Mouse (Mus musculus) 416B (cell line): Measurements from ENCODE around the gene Cass4.

Experiments
- DNase-seq: peaks from one replicate; pipeline ENCODE4 v3.0.0; 2011; ENCODE audit warnings: low read depth

Gene Cass4

DNA sequence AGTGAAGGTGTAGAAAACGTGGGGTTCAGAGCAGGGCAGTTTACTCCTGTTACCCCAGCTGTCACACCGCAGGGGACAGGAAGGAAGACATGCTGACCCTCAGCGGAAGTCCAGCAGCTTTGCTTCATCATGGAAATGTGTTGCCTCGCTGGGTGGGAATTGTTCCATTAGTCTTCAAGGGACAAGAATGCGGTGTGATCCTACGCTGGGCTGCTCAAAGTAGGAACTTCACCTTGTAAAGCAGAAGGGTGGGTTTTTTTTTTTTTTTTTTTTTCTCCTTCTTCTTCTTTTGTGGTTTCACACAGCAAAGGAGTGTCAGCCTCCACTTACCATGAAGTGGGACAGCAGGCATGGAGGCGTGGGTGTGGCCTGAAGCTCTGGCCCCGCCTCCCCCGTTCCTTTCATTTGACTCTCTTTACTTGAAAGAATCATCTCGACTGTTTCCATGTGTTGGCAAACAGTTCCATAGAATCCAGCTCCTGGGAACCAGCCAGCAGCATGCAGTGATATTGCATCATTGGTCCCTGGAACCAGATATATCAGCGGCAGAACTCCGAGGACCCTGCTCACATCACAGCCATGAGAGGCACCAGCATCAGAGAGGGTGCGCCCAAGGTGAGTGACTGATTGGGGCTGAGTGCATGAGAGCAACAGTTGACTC lies at the start of gene Cass4:
Gene Cass4 (plus strand): TSS at position 404 of the 661 bp plus-strand sequence.
- DNase-seq: peak; percentile 53

DNA sequence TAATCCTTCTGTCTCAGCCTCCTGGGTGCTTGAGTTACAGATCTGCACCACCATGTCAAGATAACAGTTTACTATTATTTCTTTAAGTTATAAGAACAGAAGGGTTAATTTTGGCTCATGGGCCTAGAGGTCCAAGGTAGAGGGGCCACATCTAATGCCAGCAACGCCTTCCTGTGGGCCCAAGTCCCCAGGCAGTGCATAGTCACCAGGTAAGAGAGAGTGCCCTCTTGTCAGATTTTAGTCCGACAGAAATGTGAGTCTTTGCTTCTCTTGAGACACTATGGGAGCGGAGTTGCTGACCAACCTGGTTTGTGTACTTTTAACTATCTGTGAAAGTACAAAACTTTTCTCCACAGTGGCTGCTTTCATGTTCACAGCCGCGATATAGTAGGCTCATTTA lies 48.9 kb upstream of the Cass4 start:
- DNase-seq: no peak

DNA sequence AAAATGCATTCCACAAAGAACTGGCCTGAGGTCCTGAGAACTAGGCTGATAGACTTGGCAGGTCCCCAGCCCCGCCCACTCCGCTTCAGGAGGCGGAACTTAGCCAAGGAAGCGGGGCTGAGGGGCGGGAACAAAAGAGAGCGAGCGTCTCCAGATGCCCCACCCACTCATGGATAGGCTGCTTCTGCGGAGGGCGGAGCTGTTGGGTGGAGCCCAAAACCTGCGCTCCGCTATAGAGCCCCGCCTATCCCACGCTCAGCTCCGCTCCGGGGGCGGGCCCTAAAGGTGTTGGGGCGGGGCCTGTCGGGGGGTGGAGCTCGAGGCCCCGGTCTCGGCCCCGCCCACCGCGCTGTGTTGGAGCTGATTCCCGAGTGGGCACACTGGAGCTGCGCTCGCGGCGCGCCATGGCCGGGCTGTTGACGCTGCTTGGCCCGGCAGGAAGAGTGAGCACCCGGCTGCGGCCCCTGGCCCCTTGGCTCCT lies 48.3 kb upstream of the Cass4 start, which contains the start of gene Fam210b:
Gene Fam210b (plus strand): TSS at position 308 of the 481 bp plus-strand sequence.
- peak; percentile 95 for DNase-seq

DNA sequence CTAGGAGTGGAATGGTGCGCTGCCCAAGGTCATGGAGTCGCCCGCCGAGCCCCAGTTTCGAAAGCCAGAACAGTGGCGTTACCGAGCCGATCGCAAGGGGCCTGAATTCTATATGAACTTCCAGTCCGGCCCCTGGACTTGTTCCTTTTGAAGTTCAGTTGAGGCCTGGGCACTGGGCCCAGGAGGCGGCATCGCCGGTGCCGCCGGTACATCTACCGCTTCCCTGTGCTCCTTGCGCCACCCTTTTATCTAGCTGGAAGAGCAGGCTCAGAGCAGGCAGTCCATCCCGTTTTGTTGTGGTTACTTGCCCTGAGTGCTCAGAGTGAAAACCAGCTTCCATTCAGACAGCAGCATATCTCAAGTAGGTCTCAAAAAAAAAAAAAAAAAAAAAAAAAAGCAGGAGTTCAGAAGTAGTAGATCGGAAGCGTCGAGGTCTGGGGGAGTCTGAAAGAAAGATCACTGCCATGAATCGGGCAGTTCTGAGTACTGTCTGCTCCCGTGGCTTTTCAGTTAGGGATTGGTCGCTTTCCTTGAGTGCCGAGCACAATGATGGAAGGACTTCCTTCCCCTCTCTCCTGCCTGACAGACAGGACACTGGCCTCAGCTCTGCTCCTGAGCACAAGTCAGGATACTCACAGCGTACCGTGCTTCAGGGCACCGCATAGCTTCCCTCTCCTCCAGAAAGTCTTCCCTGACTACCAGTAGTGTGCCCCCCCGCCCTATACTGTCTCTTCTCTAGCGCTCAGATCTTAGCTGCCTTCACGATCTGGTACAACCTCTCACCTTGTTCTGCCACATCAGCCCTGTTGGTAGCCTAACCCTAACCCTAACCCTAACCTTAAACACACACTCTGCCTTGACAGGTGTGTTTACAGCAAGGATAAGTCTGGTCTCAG lies 47.3 kb upstream of the Cass4 start:
- peak; percentile 42 for DNase-seq

DNA sequence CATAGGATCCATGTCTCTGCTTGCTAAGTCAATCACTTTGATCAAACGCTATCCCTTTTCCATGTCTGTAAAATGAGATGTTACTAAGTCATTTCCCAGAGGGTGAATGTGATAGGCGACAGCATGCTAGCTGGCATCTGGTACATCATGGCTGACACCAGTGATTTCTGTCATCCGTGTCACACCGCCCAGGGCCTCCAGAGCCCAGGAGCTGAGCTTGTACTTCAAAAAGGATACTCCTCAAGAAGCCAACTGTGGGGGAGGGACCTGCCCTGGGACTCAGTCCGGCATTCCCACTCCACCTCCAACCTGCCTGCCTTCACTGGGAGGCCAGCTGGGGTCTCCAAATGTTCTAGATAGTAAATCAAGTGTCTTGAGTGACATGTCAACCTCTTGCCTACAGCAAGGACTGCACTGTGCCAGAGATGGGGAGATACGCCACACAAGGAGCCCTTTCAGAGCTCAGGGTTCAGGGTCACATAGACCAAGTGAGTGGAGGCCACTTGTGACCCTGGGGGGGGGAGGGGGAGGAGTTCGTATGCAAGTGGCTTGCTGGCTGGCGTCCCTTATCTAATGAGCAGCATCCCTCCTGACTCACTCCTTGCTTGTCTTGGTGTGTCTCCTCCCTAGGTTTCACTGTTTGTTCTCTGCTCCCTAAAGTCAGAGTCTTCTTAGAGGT lies 46.5 kb upstream of the Cass4 start:
- DNase-seq: no peak

DNA sequence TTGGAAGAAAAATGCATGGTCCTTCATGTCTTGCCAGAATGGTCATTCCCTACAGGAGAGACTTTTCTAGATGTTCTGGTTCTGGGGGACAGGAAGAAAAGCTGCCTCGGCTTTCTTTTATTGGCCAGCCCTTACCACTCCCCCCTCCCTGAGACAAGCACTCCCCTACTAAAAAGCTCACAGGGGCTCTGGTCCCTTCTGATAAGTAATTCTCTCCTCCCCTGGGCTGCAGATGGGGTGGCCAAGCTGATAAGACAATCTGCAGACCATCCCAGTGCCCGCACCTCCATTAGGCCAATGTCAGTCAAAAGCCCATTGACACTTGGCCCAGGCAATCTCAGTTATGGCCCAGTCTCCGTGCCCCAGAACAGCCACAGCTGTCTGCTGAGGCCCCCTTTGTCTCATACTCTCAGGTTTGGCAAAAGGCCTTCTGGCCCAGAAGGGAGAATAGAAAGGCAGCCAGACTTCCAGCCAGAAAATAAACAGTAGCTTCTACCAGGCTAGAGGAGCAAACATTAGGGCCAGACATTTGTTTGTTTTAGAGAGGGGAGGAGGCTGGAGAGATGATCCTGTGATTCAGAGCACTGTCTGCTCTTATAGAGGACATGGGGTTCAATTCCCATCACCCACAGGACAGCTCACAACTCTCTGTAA lies 45.2 kb upstream of the Cass4 start:
- DNase-seq: no peak

DNA sequence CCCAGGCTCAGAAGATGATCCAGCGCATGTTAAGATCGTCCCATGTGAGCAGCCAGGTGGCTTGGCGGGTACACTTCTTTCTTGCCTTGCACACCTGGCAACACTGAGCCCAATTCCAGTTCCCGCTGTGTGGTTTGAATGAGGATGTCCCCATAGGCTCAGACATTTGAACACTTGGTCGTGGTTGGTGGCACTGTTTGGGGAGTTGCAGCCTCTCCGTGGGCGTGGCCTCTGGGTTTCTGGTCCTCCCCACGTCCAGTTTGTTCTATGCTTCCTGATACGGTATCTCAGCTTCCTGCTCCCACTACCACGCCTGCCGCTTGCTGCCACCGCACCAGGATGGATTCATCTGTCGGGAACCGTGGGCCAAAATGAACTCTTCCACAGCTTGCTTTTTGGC lies 43.8 kb upstream of the Cass4 start:
- no peak for DNase-seq

DNA sequence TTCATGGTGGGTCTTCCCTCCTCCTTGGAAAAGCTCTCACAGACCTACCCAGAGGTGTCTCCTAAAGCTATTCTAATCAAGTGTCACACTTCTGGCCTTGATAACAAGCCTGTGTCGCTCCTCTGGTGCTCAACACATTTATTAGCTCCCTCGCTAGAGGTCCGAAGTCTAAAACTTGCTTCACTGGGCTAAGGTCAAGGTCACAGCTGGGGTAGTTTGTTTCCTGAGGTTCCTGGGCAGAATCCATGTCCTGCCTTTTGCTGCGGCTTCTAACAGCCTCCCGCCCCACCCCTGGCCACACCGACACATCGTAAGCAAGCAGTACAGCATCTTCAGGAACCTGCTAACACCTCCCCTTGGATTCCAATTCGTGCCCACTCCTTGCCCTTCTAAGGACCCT lies 42.8 kb upstream of the Cass4 start:
- no peak for DNase-seq

DNA sequence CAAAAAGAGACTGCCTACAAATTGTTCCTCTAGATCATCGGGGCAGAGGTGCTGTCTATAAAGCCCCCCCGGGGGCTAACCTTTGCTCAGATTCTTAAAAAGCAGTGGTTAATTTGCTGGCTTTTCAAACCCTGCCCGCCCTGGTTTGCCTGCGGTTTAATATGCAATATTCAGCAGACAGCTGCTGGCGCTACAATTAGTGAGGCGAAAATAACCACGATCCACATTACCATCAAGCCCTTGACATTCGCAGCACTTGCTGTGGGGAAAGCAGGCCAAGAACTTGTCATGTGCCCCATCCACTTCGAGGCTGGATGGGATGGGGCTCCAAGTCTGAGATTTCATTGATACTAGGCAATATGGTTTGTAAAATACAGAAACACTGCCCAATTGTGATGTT lies 40.4 kb upstream of the Cass4 start:
- DNase-seq: no peak

DNA sequence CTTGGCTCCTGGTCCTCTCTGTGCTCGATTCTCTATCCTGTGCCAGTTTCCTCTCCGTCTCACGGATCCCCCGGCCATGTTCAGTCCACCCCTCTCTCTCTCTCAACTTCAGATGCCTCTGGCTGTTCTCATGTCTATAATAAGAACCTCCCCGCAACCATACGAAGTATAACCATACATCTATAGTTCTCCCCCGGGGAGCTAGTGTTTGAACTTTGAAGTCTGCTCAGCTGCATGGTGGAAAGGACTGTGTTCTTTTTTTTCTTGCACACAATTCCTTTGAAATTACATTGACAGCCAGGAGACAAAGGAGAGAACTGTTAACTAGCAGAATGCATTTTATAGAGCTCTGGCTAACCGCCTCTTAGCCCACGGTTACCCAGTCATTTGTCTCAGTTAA lies 38.8 kb upstream of the Cass4 start:
- no peak for DNase-seq

DNA sequence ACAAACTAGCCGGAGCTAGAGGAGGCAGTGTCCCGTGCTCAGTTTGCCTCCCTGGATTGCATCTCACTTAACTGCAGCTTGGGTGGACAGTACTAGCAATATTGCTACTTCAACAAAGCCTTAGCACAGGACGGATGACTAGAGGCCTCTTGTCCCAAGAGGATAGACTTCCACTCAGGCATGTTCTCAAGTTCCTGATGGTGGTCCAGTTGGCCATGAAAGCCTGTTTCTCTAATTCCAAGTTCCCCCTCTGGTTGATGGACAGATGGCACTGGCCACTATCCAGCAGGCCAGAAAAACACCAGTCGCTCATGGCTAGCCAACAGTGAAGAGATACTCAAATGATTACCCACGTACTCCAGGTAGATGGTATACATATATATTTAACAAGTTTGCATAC lies 37.8 kb upstream of the Cass4 start:
- no peak for DNase-seq

DNA sequence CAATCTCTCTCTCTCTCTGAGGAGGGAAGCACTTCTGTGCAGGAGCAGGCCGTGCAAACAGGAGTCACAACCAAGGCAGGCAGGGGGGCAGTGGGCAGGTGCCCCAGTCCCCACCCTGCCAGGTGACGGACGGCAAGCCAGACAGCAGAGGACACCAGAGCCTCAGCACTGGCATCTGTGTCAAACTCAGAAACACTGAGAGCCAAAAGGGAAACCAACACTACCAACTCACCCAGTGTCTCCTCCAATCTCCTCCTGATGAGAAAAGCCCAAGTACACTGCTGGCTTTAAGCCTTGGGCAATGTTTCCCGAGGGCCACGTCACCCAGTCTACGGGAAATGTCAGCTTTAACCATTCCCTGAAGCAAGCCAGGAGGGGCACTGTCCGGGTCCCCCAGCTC lies 30.4 kb upstream of the Cass4 start:
- no peak for DNase-seq

DNA sequence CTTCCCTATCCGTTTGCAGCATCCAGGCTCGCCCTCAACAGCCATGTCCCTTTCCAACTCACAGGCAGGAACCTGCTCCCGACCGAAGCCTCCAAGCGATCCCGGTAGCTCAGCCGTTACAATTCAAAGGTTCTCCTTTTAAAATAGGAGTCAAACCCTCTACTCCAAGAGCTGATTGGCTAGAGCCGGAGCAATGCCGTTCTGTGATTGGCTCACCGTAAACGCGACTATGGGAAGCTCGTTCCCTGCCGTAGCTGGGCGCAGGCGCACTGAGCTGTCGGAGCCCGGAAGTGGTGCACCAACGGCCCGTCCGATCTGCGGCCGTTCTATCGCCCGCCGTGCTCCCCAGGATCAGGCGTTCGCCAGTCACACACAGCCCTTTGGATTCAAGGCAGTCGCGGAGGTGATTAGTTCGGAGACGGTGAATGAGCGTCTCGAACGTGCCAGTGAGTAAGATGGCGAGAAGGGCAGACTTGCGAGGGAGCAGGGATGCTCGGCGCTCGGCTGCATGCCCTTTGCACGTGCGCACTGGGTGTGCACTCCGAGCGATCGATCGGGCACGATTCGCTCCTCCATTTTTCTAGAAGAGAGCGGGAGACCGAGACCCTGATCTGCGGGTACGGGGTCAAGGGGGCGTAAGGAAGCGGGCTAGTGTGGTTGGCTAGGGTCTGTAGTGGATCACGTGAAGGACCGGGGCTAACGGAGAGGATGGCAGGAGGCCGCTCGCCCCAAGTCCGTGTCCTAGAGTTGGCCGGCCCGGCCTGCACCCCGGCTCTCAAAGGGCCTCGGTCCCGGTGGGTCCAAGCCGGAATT lies 23.0 kb upstream of the Cass4 start, which contains the start of the genes Aurka and Cstf1:
Gene Aurka (minus strand): TSS at position 125 of the 813 bp plus-strand sequence.
Gene Cstf1 (plus strand): TSS at position 271 of the 813 bp plus-strand sequence.
- peak; percentile 98 for DNase-seq

DNA sequence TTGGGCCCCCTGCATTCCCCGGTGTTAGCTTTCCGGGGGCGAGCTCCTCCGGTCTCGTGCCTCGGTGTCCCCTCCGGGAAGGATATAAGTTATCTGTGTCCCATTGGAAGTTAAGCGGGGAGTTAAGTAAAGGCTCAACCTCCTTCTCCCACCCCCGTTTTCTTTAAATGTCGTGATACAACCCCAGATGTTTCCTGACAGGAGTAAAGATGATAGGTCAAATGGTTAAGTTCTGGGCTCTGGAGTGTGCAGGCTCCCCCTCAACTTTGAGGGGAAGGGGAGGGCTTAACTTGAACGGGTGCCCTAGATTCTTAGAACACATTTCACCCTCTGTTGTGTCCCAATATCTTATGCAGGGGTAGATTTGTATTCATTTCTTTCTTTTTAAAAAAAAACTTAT lies 22.3 kb upstream of the Cass4 start:
- DNase-seq: peak; percentile 41

DNA sequence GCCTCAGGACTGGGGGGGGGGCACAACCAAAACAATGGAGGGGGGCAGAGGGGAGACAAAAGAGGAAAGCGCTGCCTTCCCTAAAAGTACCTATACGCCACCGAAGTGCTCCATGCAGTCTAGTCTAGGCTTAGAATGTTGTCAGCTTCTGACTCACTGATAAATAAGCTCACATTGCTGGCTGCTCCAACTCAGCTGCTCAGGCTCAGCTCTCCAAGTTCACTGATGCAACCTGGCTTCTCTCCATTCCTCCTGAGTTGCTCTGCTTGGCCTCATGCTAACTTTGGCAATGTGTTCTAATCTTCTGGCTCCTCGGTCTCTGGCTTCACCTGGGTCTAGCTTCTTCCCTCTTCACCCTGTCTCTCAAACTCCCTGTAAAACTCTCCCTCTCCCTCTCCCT lies 17.0 kb upstream of the Cass4 start:
- DNase-seq: no peak

DNA sequence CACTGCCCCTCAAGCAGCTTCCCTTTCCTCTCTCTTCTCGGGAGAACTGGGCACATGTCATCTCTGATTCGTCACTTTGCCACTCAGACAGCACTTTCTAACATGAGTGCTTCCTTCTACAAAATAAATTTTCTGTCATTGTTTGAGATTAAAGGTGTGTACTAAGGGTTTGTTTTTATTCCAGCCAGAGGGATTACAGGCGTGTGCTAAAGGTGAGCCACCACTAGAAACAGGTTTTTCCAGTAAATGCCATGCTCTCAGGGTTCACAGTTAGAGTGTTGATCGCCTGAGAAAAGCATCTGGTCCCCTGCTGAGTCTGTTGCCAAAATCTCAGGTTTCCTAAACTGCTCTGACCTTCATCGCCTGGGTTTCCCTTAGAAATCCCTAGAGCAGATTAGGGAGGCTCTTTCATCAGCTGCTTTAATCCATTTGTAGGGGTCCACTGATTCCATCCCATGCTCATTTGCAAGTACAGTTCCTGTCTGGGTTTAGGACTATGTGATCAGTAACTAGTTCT lies 16.5 kb upstream of the Cass4 start:
- no peak for DNase-seq

DNA sequence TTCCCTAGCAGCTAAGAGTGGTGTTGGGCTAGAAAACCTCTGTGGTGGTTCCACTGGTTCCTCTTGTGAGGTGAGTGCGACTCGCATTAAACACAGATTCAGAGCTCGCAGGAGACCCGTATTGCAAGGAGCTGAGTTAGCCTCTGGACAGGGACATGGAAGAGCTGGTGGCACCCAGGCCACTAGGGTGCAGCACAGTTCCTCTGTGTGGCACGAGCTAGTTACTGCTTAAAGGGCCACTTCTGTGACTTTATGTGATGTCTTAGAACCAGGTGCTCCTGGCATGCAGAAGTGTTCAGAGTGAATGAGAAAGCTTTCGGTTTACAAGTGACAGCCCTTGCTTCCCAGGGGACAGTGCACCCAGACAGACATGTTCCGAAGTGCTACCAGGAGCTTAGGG lies 15.3 kb upstream of the Cass4 start:
- DNase-seq: peak; percentile 69

DNA sequence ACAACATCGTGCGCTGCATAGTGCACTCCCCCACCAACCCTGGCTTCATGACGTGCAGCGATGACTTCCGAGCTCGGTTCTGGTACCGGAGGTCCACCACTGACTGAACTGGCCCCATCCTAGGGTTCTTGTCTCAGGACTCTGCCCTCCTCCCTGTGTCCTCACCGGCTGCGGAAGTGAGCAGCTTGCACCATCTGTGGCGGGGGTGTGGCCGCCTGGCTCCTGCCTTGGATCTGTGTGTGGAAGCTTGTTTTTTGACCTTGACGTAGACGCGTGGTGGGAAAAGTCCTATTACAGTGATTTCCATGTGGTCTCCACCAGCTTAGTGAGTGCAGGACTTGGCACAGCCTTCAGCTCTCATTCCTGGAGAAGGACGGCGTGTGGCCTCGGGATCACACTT lies 13.1 kb upstream of the Cass4 start:
- DNase-seq: no peak

DNA sequence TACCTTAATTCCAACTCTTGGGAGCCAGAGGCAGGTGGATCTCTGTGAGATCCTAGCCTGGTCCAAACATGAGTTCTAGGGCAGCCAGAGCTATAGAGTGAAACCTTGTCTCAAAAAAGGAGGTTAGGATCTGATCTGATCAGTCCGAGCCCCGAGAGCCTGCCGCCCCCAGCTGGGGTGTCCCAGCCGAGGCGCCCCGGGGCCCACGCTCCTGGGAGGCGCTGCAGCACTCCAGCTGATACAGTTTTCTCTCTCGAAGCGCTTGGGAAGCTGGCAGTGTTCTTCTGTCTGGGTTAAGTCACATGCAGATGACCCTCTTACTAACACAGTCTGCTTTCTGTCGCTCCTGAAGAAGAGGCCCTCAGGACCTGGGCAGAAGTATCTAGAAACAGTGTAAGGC lies 12.3 kb upstream of the Cass4 start:
- no peak for DNase-seq

DNA sequence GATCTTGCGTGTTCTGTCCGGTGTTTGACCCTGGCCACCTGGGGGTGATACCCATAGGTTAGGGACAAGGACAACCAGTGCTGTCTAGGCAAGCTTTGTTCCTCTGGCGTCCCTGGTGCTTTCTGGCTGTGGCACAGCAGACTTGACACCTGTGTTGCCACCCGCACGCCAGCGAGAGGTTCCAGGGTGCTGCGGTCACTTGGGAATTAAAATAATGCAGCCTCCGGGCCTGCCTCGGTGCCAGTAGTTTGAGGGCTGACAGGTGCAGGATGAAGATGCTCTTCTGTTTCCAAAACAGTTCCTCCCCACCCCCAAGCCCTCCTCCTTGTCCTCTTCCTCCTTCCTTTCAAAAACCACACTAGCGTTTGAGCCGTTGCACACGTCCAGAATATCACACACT lies 11.7 kb upstream of the Cass4 start:
- DNase-seq: no peak

DNA sequence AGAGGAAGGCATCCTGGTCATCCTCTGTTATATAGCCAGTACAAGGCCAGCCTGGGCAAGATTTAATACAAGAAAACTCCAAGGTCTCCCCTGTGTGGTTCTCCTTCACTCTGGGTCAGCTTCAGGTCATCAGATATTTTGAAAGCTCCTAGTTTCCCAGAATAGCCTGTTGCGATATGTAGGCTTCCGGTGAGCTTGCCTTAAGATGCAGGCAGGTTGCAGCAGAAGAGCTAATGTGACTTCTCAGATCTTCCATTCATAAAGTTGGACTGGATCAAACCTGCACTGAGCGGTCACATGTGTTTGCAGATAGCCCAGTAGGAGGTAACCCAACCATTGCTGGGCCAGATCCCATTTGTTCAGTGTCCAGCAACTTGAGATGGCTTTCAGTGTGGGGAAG lies 8.9 kb upstream of the Cass4 start:
- DNase-seq: peak; percentile 17
